Mouse (Mus musculus) MEL (cell line): ENCODE results near the gene Ndufb6. TPM values are rescaled to one million over a fixed set of nuclear protein-coding genes. Genes with fewer than 3 reads are reported as not detected.

Experiments used
- DNase-seq: peaks from one replicate; pipeline ENCODE4 v3.0.0; 2011; ENCODE audit warnings: low read depth, low spot score
- H3K27ac ChIP-seq: 2 replicates; pipeline ENCODE4 v1.5.1; 2012; ENCODE audit warnings: low read depth, mild to moderate bottlenecking, control low read depth, low read length, moderate library complexity; ENCODE audit not compliant: control insufficient read depth
- H3K27me3 ChIP-seq, 2 experiments: fragments of 150-350 bp in 1 of 2; sonication (generic) in 1 of 2; 2 replicates each; pipeline ENCODE4 v1.6.1; 2012; ENCODE audit warnings: low read length in 2 of 2, mild to moderate bottlenecking in 2 of 2, improper control_type of control experiment in 1 of 2, moderate library complexity in 1 of 2; ENCODE audit not compliant: insufficient read depth in 2 of 2, control insufficient read depth in 1 of 2
- H3K36me3 ChIP-seq, 2 experiments: 2 replicates each; pipeline ENCODE4 v1.6.1; 2012 to 2014; ENCODE audit warnings: low read length in 2 of 2, improper control_type of control experiment in 1 of 2, inconsistent platforms in 1 of 2, mild to moderate bottlenecking in 1 of 2; ENCODE audit not compliant: insufficient read depth in 2 of 2, control insufficient read depth in 1 of 2
- H3K4me1 ChIP-seq, 2 experiments: fragments of 150-350 bp in 1 of 2; sonication (generic) in 1 of 2; 2 replicates each; pipeline ENCODE4 v1.6.1; 2012; ENCODE audit warnings: low read length in 2 of 2, improper control_type of control experiment in 1 of 2, mild to moderate bottlenecking in 1 of 2; ENCODE audit not compliant: insufficient read depth in 2 of 2, control insufficient read depth in 1 of 2
- H3K4me3 ChIP-seq, 2 experiments: fragments of 150-350 bp in 1 of 2; sonication (generic) in 1 of 2; 2 replicates each; pipeline ENCODE4 v1.5.1; 2012; ENCODE audit warnings: low read depth in 2 of 2, low read length in 2 of 2, mild to moderate bottlenecking in 2 of 2, moderate library complexity in 2 of 2, control low read depth in 1 of 2, improper control_type of control experiment in 1 of 2; ENCODE audit not compliant: control insufficient read depth in 1 of 2, insufficient read depth in 1 of 2
- H3K79me2 ChIP-seq: 2 replicates; pipeline ENCODE4 v1.6.1; 2012; ENCODE audit warnings: mild to moderate bottlenecking, low read length, moderate library complexity; ENCODE audit not compliant: control insufficient read depth, poor library complexity, insufficient read depth
- H3K9ac ChIP-seq: 2 replicates; pipeline ENCODE4 v1.6.1; 2012; ENCODE audit warnings: low read depth, mild to moderate bottlenecking, control low read depth, low read length, moderate library complexity; ENCODE audit not compliant: control insufficient read depth, poor library complexity, severe bottlenecking
- H3K9me3 ChIP-seq: fragments of 150-350 bp; sonication (generic); replicated peaks from 2 replicates; pipeline ENCODE4 v1.6.1; 2012; ENCODE audit warnings: mild to moderate bottlenecking, low read length, improper control_type of control experiment, moderate library complexity; ENCODE audit not compliant: insufficient read depth
- CHD1 ChIP-seq: IDR thresholded peaks from 2 replicates; pipeline ENCODE4 v1.6.1; 2012; ENCODE audit warnings: low read depth, mild to moderate bottlenecking, inconsistent platforms, low read length, improper control_type of control experiment
- CHD2 ChIP-seq: IDR thresholded peaks from 2 replicates; pipeline ENCODE4 v1.6.1; 2011; ENCODE audit warnings: low read length, improper control_type of control experiment
- E2F4 ChIP-seq: IDR thresholded peaks from 2 replicates; pipeline ENCODE4 v1.6.1; 2011; ENCODE audit warnings: low read depth, low read length, improper control_type of control experiment, borderline replicate concordance
- ELF1 ChIP-seq: IDR thresholded peaks from 2 replicates; pipeline ENCODE4 v1.6.1; 2014; ENCODE audit warnings: low read depth, mild to moderate bottlenecking, inconsistent platforms, low read length, improper control_type of control experiment, moderate library complexity
- ETS1 ChIP-seq: IDR thresholded peaks from 2 replicates; pipeline ENCODE4 v1.6.1; 2012; ENCODE audit warnings: low read depth, mild to moderate bottlenecking, inconsistent platforms, low read length, improper control_type of control experiment, moderate library complexity
- JUND ChIP-seq: IDR thresholded peaks from 2 replicates; pipeline ENCODE4 v1.6.1; 2011; ENCODE audit warnings: low read depth, mild to moderate bottlenecking, improper control_type of control experiment, low read length
- MAFK ChIP-seq: IDR thresholded peaks from 2 replicates; pipeline ENCODE4 v1.6.1; 2011; ENCODE audit warnings: low read depth, mild to moderate bottlenecking, low read length, improper control_type of control experiment, borderline replicate concordance
- MAZ ChIP-seq: IDR thresholded peaks from 2 replicates; pipeline ENCODE4 v1.6.1; 2012; ENCODE audit warnings: low read depth, mild to moderate bottlenecking, inconsistent platforms, low read length, improper control_type of control experiment
- MXI1 ChIP-seq: IDR thresholded peaks from 2 replicates; pipeline ENCODE4 v1.6.1; 2011; ENCODE audit warnings: mild to moderate bottlenecking, low read depth, low read length, improper control_type of control experiment
- MYB ChIP-seq: IDR thresholded peaks from 2 replicates; pipeline ENCODE4 v1.6.1; 2011; ENCODE audit warnings: mild to moderate bottlenecking, low read depth, low read length, improper control_type of control experiment
- MYC ChIP-seq: IDR thresholded peaks from 2 replicates; pipeline ENCODE4 v1.6.1; 2011; ENCODE audit warnings: low read depth, mild to moderate bottlenecking, low read length, improper control_type of control experiment, moderate library complexity
- POLR2A ChIP-seq, 2 experiments: IDR thresholded peaks; 2 replicates each; pipeline ENCODE4 v1.6.1; 2011 to 2012; ENCODE audit warnings: low read length in 2 of 2, mild to moderate bottlenecking in 2 of 2, control low read depth in 1 of 2, improper control_type of control experiment in 1 of 2, low read depth in 1 of 2, moderate library complexity in 1 of 2; ENCODE audit not compliant: control insufficient read depth in 1 of 2, insufficient read depth in 1 of 2, poor library complexity in 1 of 2
- POLR2AphosphoS2 ChIP-seq: IDR thresholded peaks from 2 replicates; pipeline ENCODE4 v1.6.1; 2011; ENCODE audit warnings: low read length, improper control_type of control experiment
- POLR2AphosphoS5 ChIP-seq: IDR thresholded peaks from 2 replicates; pipeline ENCODE4 v1.6.1; 2012; ENCODE audit warnings: low read depth, borderline replicate concordance, mild to moderate bottlenecking, inconsistent platforms, low read length, moderate library complexity, mixed read lengths
- SIN3A ChIP-seq: IDR thresholded peaks from 2 replicates; pipeline ENCODE4 v1.6.1; 2012; ENCODE audit warnings: low read length, improper control_type of control experiment, inconsistent platforms
- TAL1 ChIP-seq: IDR thresholded peaks from 2 replicates; pipeline ENCODE4 v1.6.1; 2012; ENCODE audit warnings: mild to moderate bottlenecking, inconsistent platforms, low read length, moderate library complexity, mixed read lengths
- TBP ChIP-seq: IDR thresholded peaks from 2 replicates; pipeline ENCODE4 v1.8.0; 2011; ENCODE audit warnings: low read depth, low read length, improper control_type of control experiment
- TCF12 ChIP-seq: IDR thresholded peaks from 2 replicates; pipeline ENCODE4 v1.6.1; 2014; ENCODE audit warnings: low read depth, mild to moderate bottlenecking, inconsistent platforms, low read length, improper control_type of control experiment, moderate library complexity
- USF2 ChIP-seq, 2 experiments: IDR thresholded peaks; 2 replicates each; pipeline ENCODE4 v1.6.1; 2011 to 2012; ENCODE audit warnings: improper control_type of control experiment in 2 of 2, low read length in 2 of 2, borderline replicate concordance in 1 of 2, inconsistent platforms in 1 of 2, low read depth in 1 of 2, mild to moderate bottlenecking in 1 of 2; ENCODE audit not compliant: insufficient read depth in 1 of 2
- ZC3H11A ChIP-seq: IDR thresholded peaks from 2 replicates; pipeline ENCODE4 v1.6.1; 2012; ENCODE audit warnings: low read depth, mild to moderate bottlenecking, inconsistent platforms, low read length, improper control_type of control experiment
- ZKSCAN1 ChIP-seq: IDR thresholded peaks from 2 replicates; pipeline ENCODE4 v1.6.1; 2012; ENCODE audit warnings: low read depth, mild to moderate bottlenecking, inconsistent platforms, low read length, improper control_type of control experiment, moderate library complexity
- polyA plus RNA-seq, 2 experiments: library from polyadenylated mRNA; stranded (reverse) in 1 of 2; unstranded in 1 of 2; fragments of >175 nt in 1 of 2; fragments of >200 nt in 1 of 2; gene quantifications; 2 replicates each; pipeline versions ENCODE4 v1.2.1 to v1.2.4; 2012; ENCODE audit warnings: low replicate concordance in 2 of 2, low read depth in 1 of 2; ENCODE audit not compliant: insufficient read length in 2 of 2, insufficient read depth in 1 of 2, missing spikeins in 1 of 2
- total RNA-seq: library from RNA; depleted of rRNA; stranded (reverse); fragments of 300-350 nt; gene quantifications from 2 replicates; pipeline ENCODE4 v1.2.3, GENCODE M21; 2012

Ndufb6 gene
- total and polyA plus RNA-seq, 3 experiments: 146 to 229 TPM; not detected in 1

- peaks cover 0 to 4% of the 10 kb centered on the region in 2 experiments; a peak in 1 of 4 replicates for H3K4me1 ChIP-seq
- H3K9me3 ChIP-seq: no peaks in the 10 kb centered on the region
- no peaks in the 10 kb centered on the region for H3K79me2 ChIP-seq
- H3K4me3 ChIP-seq: peak overlapping the region; percentile 77 to 91
- DNase-seq: peak; percentile 76
- H3K27me3 ChIP-seq: no peaks in the 10 kb centered on the region
- H3K27ac ChIP-seq: peak overlapping the region; percentile 33
- peak overlapping the region; percentile 65 for H3K9ac ChIP-seq
- TF ChIP-seq TBP (0 out of 2 replicates have a peak, but pooled peaks have one; percentile 20), ZC3H11A (no peak), SIN3A (peak; percentile 56; the same call in 1 of the 2 replicates), MAZ (peak; percentile 45; the same call in 1 of the 2 replicates), MXI1 (peak; percentile 90), MYC (no peak)
- H3K36me3 ChIP-seq: peaks cover 0 to 3% of the 10 kb centered on the region in 2 experiments; a peak in 2 of 4 replicates
These were observed 40.5 kb downstream of the Ndufb6 start for GRCm38 (mm10) chr4:40238483-40239408.

- Histone ChIP-seq H3K27ac (no peak overlapping the region), H3K27me3 (no peaks in the 10 kb centered on the region), H3K36me3 (no peaks in the 10 kb centered on the region), H3K4me3 (no peak overlapping the region), H3K4me1 (peaks cover 0 to 4% of the 10 kb centered on the region in 2 experiments; a peak in 1 of 4 replicates), H3K9ac (no peak overlapping the region)
- DNase-seq: no peak
- TF ChIP-seq TCF12 (no peak), ZC3H11A (no peak), JUND (no peak)
- TF ChIP-seq, all 39 proteins: peak for 0
- Histone ChIP-seq H3K9me3 (no peaks in the 10 kb centered on the region), H3K79me2 (no peaks in the 10 kb centered on the region)
These were observed 42.4 kb downstream of the Ndufb6 start for GRCm38 (mm10) chr4:40236829-40237228.

- H3K27me3 ChIP-seq: no peaks in the 10 kb centered on the region
- H3K36me3 ChIP-seq: no peaks in the 10 kb centered on the region
- H3K27ac ChIP-seq: no peak overlapping the region
- H3K9me3 ChIP-seq: no peaks in the 10 kb centered on the region
- no peak for DNase-seq
- TF ChIP-seq POLR2AphosphoS5: no peak
- TF ChIP-seq TAL1: no peak
- no peak for TF ChIP-seq TCF12
- no peak for TF ChIP-seq MAFK
- no peak for TF ChIP-seq ZKSCAN1
- no peak for TF ChIP-seq POLR2A (IDR thresholded peaks at IDR 0.05; ENCODE audit: control insufficient read depth in 1 of 2, insufficient read depth in 1 of 2, low read depth in 1 of 2, low read length in 2 of 2, poor library complexity in 1 of 2)
- no peak for TF ChIP-seq MYB
- no peak for TF ChIP-seq CHD2
- TF ChIP-seq CHD1: no peak
- no peak for TF ChIP-seq POLR2AphosphoS2
- no peak for TF ChIP-seq ELF1
- no peak for TF ChIP-seq USF2 (IDR thresholded peaks at IDR 0.05; ENCODE audit: borderline replicate concordance in 1 of 2, insufficient read depth in 1 of 2, low read depth in 1 of 2, low read length in 2 of 2)
- TF ChIP-seq ETS1: no peak
- TF ChIP-seq E2F4: no peak
- no peaks in the 10 kb centered on the region for H3K79me2 ChIP-seq
- H3K4me1 ChIP-seq: no peaks in the 10 kb centered on the region
- H3K4me3 ChIP-seq: no peak overlapping the region
- no peak overlapping the region for H3K9ac ChIP-seq
These were observed 45.0 kb downstream of the Ndufb6 start for GRCm38 (mm10) chr4:40234256-40234655.
